Mouse (Mus musculus) testis, adult 2 months (tissue): ENCODE measurements at regions not wholly inside any gene's neighbourhood (a gene's known extent, or its start where the extent isn't known, plus 50 kb on each side); places are given as distances from the start of the nearest gene placed in this dataset.

Experiments
- CTCF ChIP-seq: fragments of 200-500 bp; IDR thresholded peaks from 2 replicates; pipeline ENCODE4 v1.5.1; 2012; ENCODE audit warnings: low read depth, mild to moderate bottlenecking, inconsistent platforms, low read length, moderate library complexity; ENCODE audit not compliant: control insufficient read depth, insufficient read depth, insufficient replicate concordance
- POLR2A ChIP-seq: fragments of 200-500 bp; IDR thresholded peaks from 2 replicates; pipeline ENCODE4 v1.6.1; 2012; ENCODE audit warnings: low read depth, mild to moderate bottlenecking, inconsistent platforms, low read length, moderate library complexity; ENCODE audit not compliant: control insufficient read depth

DNA sequence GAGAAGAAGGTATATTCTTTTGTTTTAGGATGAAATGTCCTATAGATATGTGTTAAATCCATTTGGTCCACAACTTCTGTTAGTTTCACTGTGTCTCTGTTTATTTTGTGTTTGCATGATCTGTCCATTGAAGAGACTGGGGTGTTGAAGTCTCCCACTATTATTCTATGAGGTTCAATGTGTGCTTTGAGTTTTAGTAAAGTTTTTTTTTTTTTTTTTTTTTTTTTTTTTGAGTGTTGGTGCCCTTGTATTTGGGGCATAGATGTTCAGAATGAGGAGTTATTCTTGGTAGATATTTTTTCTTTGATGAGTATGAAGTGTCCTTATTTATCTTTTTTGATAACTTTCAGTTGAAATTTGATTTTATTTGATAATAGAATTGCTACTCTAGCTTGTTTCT, 301.4 kb upstream of the Tet2 start:
- TF ChIP-seq POLR2A (no peak), CTCF (no peak)
